Mouse (Mus musculus) stomach, postnatal 0 days (tissue): ENCODE results near the gene Plxdc2.

ENCODE experiments used
- CTCF ChIP-seq: IDR thresholded peaks from 2 replicates; pipeline ENCODE4 v1.5.1; 2016; ENCODE audit warnings: antibody characterized with exemption, low read depth, mild to moderate bottlenecking, moderate library complexity
- EP300 ChIP-seq: optimal IDR thresholded peaks from 2 replicates; pipeline ENCODE3; 2016; ENCODE audit warnings: antibody characterized with exemption

DNA sequence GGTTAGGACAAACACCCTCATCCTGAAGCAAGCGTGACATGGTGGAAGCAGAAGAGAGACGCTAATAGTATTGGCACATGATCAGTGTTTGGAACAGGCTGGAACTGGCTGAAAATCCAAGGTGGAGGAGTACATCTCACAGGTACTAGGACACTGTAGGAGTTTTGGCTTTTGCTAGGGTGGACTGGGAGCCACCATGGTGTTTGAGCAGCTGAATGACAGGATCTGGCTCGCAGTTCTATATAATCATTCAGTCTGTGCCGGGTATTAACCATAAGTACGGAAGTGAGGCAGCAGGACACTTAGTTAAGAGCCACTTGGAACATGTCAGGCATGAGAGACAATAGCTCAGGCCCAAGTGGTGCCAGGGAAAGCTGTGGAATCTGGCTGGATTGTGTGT, 82.9 kb downstream of the Plxdc2 start:
- no peak for TF ChIP-seq CTCF
- TF ChIP-seq EP300: no peak
